18 mouse cellular contexts compared by ENCODE assay signal in the genomic region with DNA sequence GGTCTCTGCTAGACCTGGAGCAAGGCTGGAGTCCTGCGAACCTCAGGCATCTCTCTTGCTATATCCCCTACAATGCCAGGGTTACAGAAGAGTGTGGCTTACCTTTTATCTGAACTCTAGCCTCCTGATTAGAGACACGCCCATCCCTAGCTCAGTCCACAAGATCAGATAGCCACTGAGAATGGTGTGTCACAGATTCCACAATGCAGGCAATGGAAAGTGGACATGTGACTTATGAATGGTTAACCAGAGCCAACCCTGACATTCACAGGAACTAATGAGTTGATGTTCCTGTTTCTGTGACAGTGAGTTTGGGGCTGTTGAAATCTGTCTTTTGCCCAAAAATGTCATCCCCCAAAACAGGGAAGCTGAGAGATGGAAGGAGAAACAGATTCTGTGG.
A peak's percentile ranks its signal among the peaks of the same experiment; 100 is the strongest.
DNase-seq lines count a peak whose midpoint lies in the region; ATAC-seq and TF ChIP-seq lines count a peak whose summit lies in the region.
"Had no signal": no experiment of that assay in that cellular context is flagged by ENCODE, and none has a peak within 500 bp of the region (broad histone marks: within the 10 kb centered on the region; RNA-seq: fewer than 3 reads in every experiment).

No protein-coding gene starts in this region.

- H3K9ac ChIP-seq in liver, embryonic 15.5 days, result no peak overlapping the region
- no peak overlapping the region for H3K9ac ChIP-seq in liver, embryonic 12.5 days
- no peak overlapping the region for H3K9ac ChIP-seq in intestine, postnatal 0 days (ENCODE audit: low read depth, low read length)
- H3K9ac ChIP-seq in hindbrain, embryonic 11.5 days (ENCODE audit: low read depth, low read length), result no peak overlapping the region
- H3K9ac ChIP-seq: heart, embryonic 15.5 days; hindbrain, embryonic 14.5 days; liver, embryonic 13.5 days; neural tube, embryonic 12.5 days had no signal

- H3K27me3 ChIP-seq in liver, embryonic 15.5 days, result no peaks in the 10 kb centered on the region
- no peaks in the 10 kb centered on the region for H3K27me3 ChIP-seq in liver, embryonic 12.5 days (replicated peaks)
- no peaks in the 10 kb centered on the region for H3K27me3 ChIP-seq in intestine, postnatal 0 days (replicated peaks; ENCODE audit: control insufficient read depth, insufficient read depth, low read length)
- H3K27me3 ChIP-seq in splenic B cell, adult 2 months (ENCODE audit: control insufficient read depth, insufficient read depth, low read length, poor library complexity, severe bottlenecking), result no peaks in the 10 kb centered on the region
- no peaks in the 10 kb centered on the region for H3K27me3 ChIP-seq in hindbrain, embryonic 11.5 days (ENCODE audit: control insufficient read depth, insufficient read depth, low read length)
- H3K27me3 ChIP-seq: heart, embryonic 15.5 days; liver, embryonic 13.5 days; neural tube, embryonic 12.5 days had no signal

- DNase-seq in splenic B cell, adult 2 months (ENCODE audit: low read depth, low spot score), result peak; percentile 63
- no peak for DNase-seq in hindbrain, embryonic 11.5 days (ENCODE audit: low spot score)
- no peak for DNase-seq in ovary, postnatal 36 days (ENCODE audit: low spot score)
- DNase-seq: cerebellum, adult 9-10 months; gastrocnemius, adult 2 months; heart, adult 18-20 months; layer of hippocampus, postnatal 36 days; liver, embryonic 13.5 days; right cerebral cortex, postnatal 14 days; thymus, adult 18-20 months had no signal

- ATAC-seq in liver, embryonic 15.5 days (ENCODE audit: insufficient read depth), result 0 out of 2 replicates have a peak, but pooled peaks have one; percentile 25
- ATAC-seq in liver, embryonic 12.5 days, result no peak
- peak; percentile 68 for ATAC-seq in intestine, postnatal 0 days
- no peak for ATAC-seq in hindbrain, embryonic 11.5 days (ENCODE audit: low FRiP score)

- no peak overlapping the region for H3K27ac ChIP-seq in liver, embryonic 15.5 days (replicated peaks)
- no peak overlapping the region for H3K27ac ChIP-seq in liver, embryonic 12.5 days
- peak overlapping the region; percentile 15 for H3K27ac ChIP-seq in bone marrow macrophage, adult 2 months (ENCODE audit: insufficient read depth, low read depth, low read length)
- H3K27ac ChIP-seq in intestine, postnatal 0 days (ENCODE audit: low read depth, low read length), result peak overlapping the region; percentile 3; the same call in 1 of the 2 replicates
- H3K27ac ChIP-seq in hindbrain, embryonic 11.5 days (ENCODE audit: low read depth, low read length), result no peak overlapping the region
- H3K27ac ChIP-seq: gastrocnemius, adult 2 months; heart, embryonic 15.5 days; hindbrain, embryonic 14.5 days; liver, embryonic 13.5 days; midbrain, embryonic 10.5 days; neural tube, embryonic 12.5 days had no signal

- no peaks in the 10 kb centered on the region for H3K4me1 ChIP-seq in liver, embryonic 15.5 days (replicated peaks)
- 0 out of 2 replicates have a peak, but pooled peaks cover 4% of the 10 kb centered on the region for H3K4me1 ChIP-seq in liver, embryonic 12.5 days
- H3K4me1 ChIP-seq in bone marrow macrophage, adult 2 months (ENCODE audit: control insufficient read depth, insufficient read depth, low read length), result peaks cover 21% of the 10 kb centered on the region
- no peaks in the 10 kb centered on the region for H3K4me1 ChIP-seq in intestine, postnatal 0 days (replicated peaks; ENCODE audit: control insufficient read depth, insufficient read depth, low read length)
- H3K4me1 ChIP-seq in hindbrain, embryonic 11.5 days (replicated peaks; ENCODE audit: control insufficient read depth, insufficient read depth, low read length), result no peaks in the 10 kb centered on the region
- H3K4me1 ChIP-seq: heart, embryonic 15.5 days; midbrain, embryonic 10.5 days; neural tube, embryonic 12.5 days had no signal

- TF ChIP-seq POLR2A in bone marrow macrophage, adult 2 months (IDR thresholded peaks at IDR 0.05; ENCODE audit: borderline replicate concordance, low read depth, low read length), result no peak

- no peak overlapping the region for H3K4me2 ChIP-seq in liver, embryonic 15.5 days
- H3K4me2 ChIP-seq in liver, embryonic 12.5 days, result no peak overlapping the region
- H3K4me2 ChIP-seq in intestine, postnatal 0 days (replicated peaks; ENCODE audit: low read depth), result no peak overlapping the region
- H3K4me2 ChIP-seq in hindbrain, embryonic 11.5 days (replicated peaks; ENCODE audit: low read depth, low read length), result no peak overlapping the region
- H3K4me2 ChIP-seq: heart, embryonic 15.5 days; hindbrain, embryonic 14.5 days; liver, embryonic 13.5 days; neural tube, embryonic 12.5 days had no signal

- no peak for TF ChIP-seq CTCF in bone marrow macrophage, adult 2 months (IDR thresholded peaks at IDR 0.05; ENCODE audit: low read depth, low read length)
- no peak for TF ChIP-seq CTCF in intestine, postnatal 0 days (IDR thresholded peaks at IDR 0.05; ENCODE audit: low read depth)

- H3K4me3 ChIP-seq in liver, embryonic 15.5 days (replicated peaks), result no peak overlapping the region
- no peak overlapping the region for H3K4me3 ChIP-seq in liver, embryonic 12.5 days
- no peak overlapping the region for H3K4me3 ChIP-seq in bone marrow macrophage, adult 2 months (ENCODE audit: insufficient read depth, low read length)
- no peak overlapping the region for H3K4me3 ChIP-seq in intestine, postnatal 0 days (ENCODE audit: low read depth, low read length)
- H3K4me3 ChIP-seq in hindbrain, embryonic 11.5 days (ENCODE audit: low read depth, low read length), result no peak overlapping the region
- H3K4me3 ChIP-seq: gastrocnemius, adult 2 months; heart, embryonic 15.5 days; liver, embryonic 13.5 days; midbrain, embryonic 10.5 days; neural tube, embryonic 12.5 days had no signal

- no peaks in the 10 kb centered on the region for H3K9me3 ChIP-seq in liver, embryonic 15.5 days (replicated peaks)
- no peaks in the 10 kb centered on the region for H3K9me3 ChIP-seq in liver, embryonic 12.5 days (replicated peaks)
- H3K9me3 ChIP-seq in intestine, postnatal 0 days (ENCODE audit: control insufficient read depth), result no peaks in the 10 kb centered on the region
- no peaks in the 10 kb centered on the region for H3K9me3 ChIP-seq in hindbrain, embryonic 11.5 days (ENCODE audit: control insufficient read depth, low read length)
- H3K9me3 ChIP-seq: heart, embryonic 15.5 days; liver, embryonic 13.5 days; midbrain, embryonic 10.5 days; neural tube, embryonic 12.5 days had no signal

- 51% methylated on average over 2 of the region's 2 CpGs for WGBS in liver, embryonic 15.5 days (ENCODE audit: insufficient replicate concordance)
- 54% methylated on average over 2 of the region's 2 CpGs for WGBS in liver, embryonic 12.5 days (ENCODE audit: insufficient replicate concordance)
- WGBS in intestine, postnatal 0 days, result 46% methylated on average over 2 of the region's 2 CpGs
- 82% methylated on average over 2 of the region's 2 CpGs for WGBS in hindbrain, embryonic 11.5 days

- no peaks in the 10 kb centered on the region for H3K36me3 ChIP-seq in liver, embryonic 15.5 days (replicated peaks)
- H3K36me3 ChIP-seq in liver, embryonic 12.5 days, result no peaks in the 10 kb centered on the region
- H3K36me3 ChIP-seq in intestine, postnatal 0 days (ENCODE audit: control insufficient read depth, insufficient read depth), result no peaks in the 10 kb centered on the region
- no peaks in the 10 kb centered on the region for H3K36me3 ChIP-seq in splenic B cell, adult 2 months (ENCODE audit: control insufficient read depth, insufficient read depth, low read length, poor library complexity, severe bottlenecking)
- no peaks in the 10 kb centered on the region for H3K36me3 ChIP-seq in hindbrain, embryonic 11.5 days (ENCODE audit: control insufficient read depth, insufficient read depth, low read length)
- H3K36me3 ChIP-seq: heart, embryonic 15.5 days; liver, embryonic 13.5 days; midbrain, embryonic 10.5 days; neural tube, embryonic 12.5 days had no signal

Comparison
In these comparisons a context has a peak if more than half of its experiments do, and no peak if none do; other contexts are left out.
1. ATAC-seq: peak in liver, embryonic 15.5 days (single experiment) and intestine, postnatal 0 days (single experiment); none in liver, embryonic 12.5 days (single experiment) and hindbrain, embryonic 11.5 days (single experiment).
2. H3K27ac ChIP-seq: peak in bone marrow macrophage, adult 2 months (single experiment) and intestine, postnatal 0 days (single experiment); none in liver, embryonic 15.5 days (single experiment), liver, embryonic 12.5 days (single experiment) and hindbrain, embryonic 11.5 days (single experiment).